Mouse (Mus musculus): ENCODE measurements at regions not wholly inside any gene's neighbourhood (a gene's known extent, or its start where the extent isn't known, plus 50 kb on each side); places are given as distances from the start of the nearest gene placed in this dataset.
A peak's percentile ranks its signal among the peaks of the same experiment; 100 is the strongest.
"Not testable (repeated sequence)": the region's sequence is repeated elsewhere in the genome, so short reads cannot be mapped to it uniquely, and the experiment has no call there.

- no peak for DNase-seq (ENCODE audit: low read depth, low spot score)
These were observed 639.5 kb downstream of the Rwdd3 start for GRCm38 (mm10) chr3:120531880-120532580.

GRCm38 (mm10) chr3:120511651-120512050, 659.8 kb downstream of the Rwdd3 start:
- DNase-seq (ENCODE audit: low read depth, low spot score), result no peak

GRCm38 (mm10) chr3:120498937-120499336, 672.6 kb downstream of the Rwdd3 start:
- no peak for DNase-seq (ENCODE audit: low read depth, low spot score)

- DNase-seq (ENCODE audit: low read depth, low spot score), result no peak
These were observed 693.6 kb downstream of the Rwdd3 start for GRCm38 (mm10) chr3:120477934-120478333.

- DNase-seq (ENCODE audit: low read depth, low spot score), result no peak
These were observed 693.0 kb upstream of the Ptbp2 start for GRCm38 (mm10) chr3:120477232-120477631.

GRCm38 (mm10) chr3:120473645-120474038, 689.4 kb upstream of the Ptbp2 start:
- DNase-seq (ENCODE audit: low read depth, low spot score), result peak; percentile 5

- DNase-seq (ENCODE audit: low read depth, low spot score), result no peak
These were observed 688.7 kb upstream of the Ptbp2 start for GRCm38 (mm10) chr3:120472687-120473644.

- no peak for DNase-seq (ENCODE audit: low read depth, low spot score)
These were observed 687.7 kb upstream of the Ptbp2 start for GRCm38 (mm10) chr3:120471878-120472444.

GRCm38 (mm10) chr3:120468887-120469286, 684.6 kb upstream of the Ptbp2 start:
- no peak for DNase-seq (ENCODE audit: low read depth, low spot score)

- DNase-seq (ENCODE audit: low read depth, low spot score), result no peak
These were observed 676.5 kb upstream of the Ptbp2 start for GRCm38 (mm10) chr3:120460717-120461116.

- DNase-seq (ENCODE audit: low read depth, low spot score), result no peak
These were observed 673.6 kb upstream of the Ptbp2 start for GRCm38 (mm10) chr3:120457912-120458311.

GRCm38 (mm10) chr3:120441127-120441526, 656.9 kb upstream of the Ptbp2 start:
- DNase-seq (ENCODE audit: low read depth, low spot score), result no peak

- DNase-seq (ENCODE audit: low read depth, low spot score), result no peak
These were observed 646.0 kb upstream of the Ptbp2 start for GRCm38 (mm10) chr3:120430285-120430684.

GRCm38 (mm10) chr3:120416634-120417033, 632.4 kb upstream of the Ptbp2 start:
- no peak for DNase-seq (ENCODE audit: low read depth, low spot score)

- DNase-seq (ENCODE audit: low read depth, low spot score), result no peak
These were observed 591.5 kb upstream of the Ptbp2 start for GRCm38 (mm10) chr3:120375688-120376289.

GRCm38 (mm10) chr3:120342747-120343377, 558.6 kb upstream of the Ptbp2 start:
- no peak for DNase-seq (ENCODE audit: low read depth, low spot score)

GRCm38 (mm10) chr3:120341882-120342281, 557.6 kb upstream of the Ptbp2 start:
- no peak for DNase-seq (ENCODE audit: low read depth, low spot score)

- no peak for DNase-seq (ENCODE audit: low read depth, low spot score)
These were observed 551.7 kb upstream of the Ptbp2 start for GRCm38 (mm10) chr3:120335843-120336585.

GRCm38 (mm10) chr3:120307042-120307441, 522.8 kb upstream of the Ptbp2 start:
- not testable (repeated sequence) for DNase-seq (ENCODE audit: low read depth, low spot score)

- no peak for DNase-seq (ENCODE audit: low read depth, low spot score)
These were observed 521.3 kb upstream of the Ptbp2 start for GRCm38 (mm10) chr3:120305608-120306007.
